Mouse (Mus musculus) lung, postnatal 4 days (tissue): ENCODE measurements around the gene Car9.

Source experiments
- DNase-seq, 2 experiments: peaks; one replicate each; pipeline ENCODE4 v3.0.0; 2021

Car9 gene

DNA sequence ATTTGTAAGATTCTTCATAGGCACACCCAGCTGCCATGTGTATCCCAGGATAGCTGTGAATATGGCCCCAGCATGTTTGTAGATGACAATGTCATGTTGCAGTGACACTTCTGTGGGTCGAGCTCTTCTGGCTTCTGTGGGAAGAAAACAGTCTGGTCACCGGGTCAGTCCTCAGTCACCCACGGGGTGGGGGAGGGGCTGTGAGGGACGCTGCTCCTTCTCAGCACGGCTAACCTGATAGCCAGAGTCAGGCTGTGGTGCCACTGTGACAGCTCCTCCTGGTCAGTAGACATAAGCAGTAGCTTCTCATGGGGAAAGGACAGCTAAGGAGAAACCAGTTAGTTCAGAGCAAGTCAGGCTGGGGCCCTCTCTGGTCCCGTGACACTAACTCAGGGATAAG, 10.2 kb upstream of the Car9 start:
- no peak for DNase-seq

DNA sequence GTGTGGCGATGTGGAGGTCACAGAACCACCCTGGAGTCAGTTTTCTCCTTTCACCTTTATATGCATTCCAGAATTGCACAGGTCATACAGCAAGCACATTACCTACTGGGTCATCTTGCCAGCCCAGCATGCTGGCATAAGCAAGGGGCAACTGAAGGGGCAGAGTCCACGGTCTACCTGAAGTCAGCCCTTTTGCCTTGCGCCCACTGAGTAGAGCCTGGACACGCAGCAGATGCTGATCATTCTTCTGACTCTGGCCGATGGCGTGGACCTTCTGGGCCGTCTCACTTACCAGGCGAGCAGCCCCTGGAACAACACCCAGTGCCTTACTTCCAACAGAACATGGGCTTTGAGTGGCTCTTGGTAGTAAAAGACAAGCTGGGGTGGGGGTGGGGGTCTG, 9.4 kb upstream of the Car9 start:
- DNase-seq, result no peak

DNA sequence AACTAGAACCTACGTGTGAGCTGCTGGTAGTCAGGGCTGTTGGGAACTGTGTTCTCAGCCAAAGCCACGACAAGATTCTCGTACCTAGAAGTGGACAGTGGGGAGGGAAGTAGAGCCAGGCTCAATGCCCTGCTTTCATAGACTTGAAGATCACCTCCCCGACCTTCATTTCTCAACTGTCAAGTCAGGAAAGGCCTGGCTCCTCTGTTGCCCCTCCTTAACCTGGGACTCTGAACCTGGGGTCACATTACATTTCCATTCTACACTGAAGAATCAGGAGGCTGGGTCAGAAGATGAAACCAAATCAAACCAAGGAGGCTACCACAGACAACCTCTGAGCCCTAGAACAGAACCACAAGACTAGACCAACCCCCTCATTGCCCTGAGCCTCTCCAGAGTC, 8.8 kb upstream of the Car9 start:
- DNase-seq, result no peak

DNA sequence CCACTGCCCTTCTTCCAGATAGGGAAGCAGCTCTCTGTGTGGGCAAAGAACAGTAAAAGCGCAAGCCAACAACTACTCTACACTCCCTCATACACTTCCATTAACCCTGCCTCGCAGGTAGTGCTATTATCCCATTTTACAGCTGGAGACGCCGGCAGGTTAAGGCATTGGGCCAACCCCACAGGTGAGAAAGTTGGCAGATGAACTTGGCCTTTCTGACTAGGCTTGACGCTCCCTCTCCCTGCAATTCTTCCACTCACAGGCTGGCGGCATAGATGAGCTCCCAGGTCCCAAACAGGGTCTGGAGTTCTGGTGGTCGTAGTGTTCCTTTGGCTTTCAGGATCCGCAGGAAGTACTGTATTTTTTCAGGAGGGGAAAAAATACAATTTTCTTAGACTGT, 7.8 kb upstream of the Car9 start:
- peak in 1 of 2 experiments; percentile 40 for DNase-seq

DNA sequence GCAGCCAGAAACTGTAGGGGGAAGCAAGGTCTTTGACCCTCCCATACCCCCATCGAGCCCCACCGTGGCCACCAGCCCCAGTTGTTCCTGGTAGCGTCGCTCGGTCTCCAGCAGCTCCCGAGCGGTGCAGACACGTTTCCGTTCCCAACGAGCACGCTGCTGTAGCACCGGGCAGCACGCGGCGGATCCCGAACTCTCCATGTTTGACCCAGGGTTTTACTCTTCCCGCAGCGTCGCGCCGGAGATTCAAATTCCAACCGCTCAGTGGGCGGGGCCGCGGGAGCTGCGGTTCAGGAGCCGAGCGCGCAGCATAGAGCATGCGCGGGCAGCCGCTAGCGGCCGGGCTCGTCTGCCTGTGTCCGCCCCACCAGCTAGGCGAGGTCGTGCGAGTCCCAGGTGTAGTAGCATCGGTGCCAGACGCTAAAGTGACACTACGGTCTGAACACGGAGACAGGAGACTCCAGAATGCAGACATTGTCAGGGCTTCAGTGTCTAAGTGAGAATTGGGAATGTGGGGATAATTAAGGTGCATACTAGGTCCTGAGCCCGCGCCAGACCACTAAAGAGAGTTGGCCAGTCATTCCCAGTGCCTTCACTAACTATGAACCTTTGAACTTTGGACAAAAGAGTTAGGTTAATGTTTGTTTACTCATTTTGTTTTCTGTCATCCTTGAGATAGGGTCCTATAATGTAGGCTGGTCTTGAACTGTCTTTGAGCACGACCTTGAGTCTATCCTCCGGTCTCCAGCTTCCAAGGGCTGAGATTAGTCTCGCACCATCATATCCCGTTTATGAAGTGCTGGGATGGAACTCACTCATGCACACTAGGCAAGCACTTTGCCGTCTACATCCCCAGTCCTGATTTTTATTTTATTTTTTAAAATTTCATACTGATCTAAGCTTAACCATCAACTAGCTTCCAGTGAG, 7.1 kb upstream of the Car9 start, which contains the start of gene Arhgef39:
Arhgef39 (minus strand) TSS at position 289 of the 927 bp plus-strand sequence.
- DNase-seq, result peak; percentile 87 to 89

DNA sequence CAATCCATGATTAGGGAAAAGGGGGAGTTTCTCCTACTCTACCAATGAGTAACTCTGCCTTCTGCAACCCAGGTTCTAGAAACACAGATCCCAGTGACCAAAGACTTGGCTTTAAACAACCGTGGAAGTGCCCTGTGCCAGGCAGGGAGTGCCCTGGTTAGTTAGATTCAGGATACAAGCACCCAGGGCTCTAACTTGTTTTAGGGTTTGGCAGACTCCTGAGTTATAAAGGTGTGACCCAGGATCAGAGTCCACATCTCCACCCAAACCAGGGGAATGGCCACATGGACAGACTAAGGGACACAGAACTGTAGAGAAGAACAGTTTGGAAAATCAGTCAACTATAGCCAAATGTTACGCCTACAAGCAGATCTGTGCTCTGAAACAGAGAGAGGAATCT, 3.7 kb upstream of the Car9 start:
- no peak for DNase-seq

DNA sequence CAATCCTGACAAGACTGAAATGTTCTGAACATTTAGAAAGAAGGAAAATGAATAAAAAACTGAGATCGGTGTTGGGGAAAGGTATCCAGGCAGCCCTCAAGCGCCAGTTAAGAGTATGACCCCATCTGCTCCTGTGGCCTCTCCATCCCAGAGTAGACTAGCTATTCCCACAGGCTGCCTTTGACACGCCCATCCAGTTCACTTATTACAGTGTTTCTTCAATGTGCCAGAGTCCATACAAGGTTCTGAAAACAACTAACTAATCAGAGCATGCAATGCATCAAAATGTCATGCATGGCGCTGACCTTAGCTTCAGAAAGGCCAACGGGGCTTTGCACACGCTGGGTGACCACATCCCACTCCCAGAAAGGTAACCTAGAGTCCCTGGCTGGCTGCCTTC, 3.3 kb upstream of the Car9 start:
- no peak for DNase-seq

DNA sequence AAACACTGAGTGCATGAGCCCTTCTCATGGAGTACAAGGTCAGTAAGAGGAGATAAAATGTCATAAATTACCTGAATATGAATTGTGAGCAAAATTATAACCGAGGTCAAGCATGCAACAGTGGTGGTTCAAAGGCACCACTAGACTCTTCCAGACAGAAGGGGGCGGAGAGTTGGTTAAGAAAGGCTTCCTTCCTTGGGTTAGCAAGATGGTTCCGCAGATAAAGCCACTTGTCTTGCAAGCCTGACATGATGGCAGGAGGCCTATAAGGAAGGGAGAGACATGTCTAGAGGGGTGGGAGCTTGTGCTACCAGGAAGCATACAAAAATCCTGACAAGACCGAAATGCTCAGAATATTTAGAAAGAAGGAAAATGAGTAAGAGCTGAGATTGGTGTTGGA, 2.5 kb upstream of the Car9 start:
- no peak for DNase-seq

DNA sequence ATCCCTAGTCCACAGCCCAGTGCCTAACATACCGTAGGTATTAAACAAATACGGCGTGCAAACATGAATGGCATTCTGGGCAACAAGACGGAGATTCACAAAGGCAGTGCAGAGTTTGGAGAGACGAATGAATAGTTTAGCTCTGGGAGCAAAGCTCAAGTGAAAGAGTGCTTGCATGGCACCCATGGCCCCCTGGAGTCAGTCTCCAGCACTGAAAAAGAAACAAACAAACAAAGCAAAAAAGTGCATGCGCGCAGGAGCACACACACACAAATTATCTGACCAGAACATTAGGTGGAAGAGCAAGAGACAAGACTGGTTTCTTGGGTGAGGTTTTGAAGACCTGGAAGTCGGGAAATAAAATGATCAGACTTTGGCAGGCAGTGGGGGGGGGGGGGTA, 692 bp upstream of the Car9 start:
- no peak for DNase-seq

DNA sequence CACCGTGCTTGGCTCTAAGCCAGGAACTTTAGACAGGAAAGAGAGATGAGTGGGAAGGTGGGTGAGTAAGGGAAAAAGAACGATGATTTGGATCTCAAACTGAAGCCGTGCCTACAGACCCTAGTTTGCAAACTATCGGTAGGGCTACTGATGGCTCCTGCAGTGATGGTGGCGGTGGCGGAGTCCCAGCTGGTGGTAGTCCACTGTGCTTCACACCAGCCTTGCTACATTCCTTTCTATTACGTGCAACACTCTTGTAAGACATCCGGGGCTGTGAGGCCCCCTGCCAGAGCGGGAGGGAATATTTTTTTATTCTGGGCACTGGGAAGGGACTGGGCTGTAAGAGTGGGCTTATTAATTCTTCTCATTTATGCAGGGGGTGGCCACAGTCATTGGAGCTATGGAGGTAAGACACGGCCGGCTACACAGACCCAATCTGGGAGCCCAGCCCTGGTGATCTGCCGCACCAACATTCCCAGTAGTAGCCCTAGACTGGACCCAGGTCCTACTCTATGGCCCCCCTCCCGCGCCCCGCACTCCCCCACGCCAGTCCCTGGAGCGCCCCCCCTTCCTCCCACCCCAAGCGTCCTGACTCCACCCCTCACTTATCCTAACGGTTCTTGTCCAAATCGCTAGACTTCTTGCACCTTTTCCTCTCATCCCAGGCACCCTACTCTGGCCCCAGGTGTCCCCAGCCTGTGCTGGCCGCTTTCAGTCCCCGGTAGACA, 1.3 kb downstream of the Car9 start:
- DNase-seq, result peak; percentile 51 to 66

DNA sequence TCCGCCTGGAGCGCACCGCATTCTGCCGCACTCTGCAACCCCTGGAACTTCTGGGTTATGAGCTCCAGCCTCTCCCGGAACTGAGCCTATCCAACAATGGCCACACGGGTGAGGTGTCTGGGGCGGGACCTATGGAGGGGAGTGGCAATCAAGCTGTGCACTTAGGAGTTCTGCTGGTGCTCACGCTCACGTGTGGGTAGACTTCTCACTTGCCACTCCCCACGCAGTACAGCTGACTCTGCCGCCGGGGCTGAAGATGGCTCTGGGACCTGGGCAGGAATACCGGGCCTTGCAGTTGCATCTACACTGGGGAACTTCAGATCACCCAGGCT, 1.9 kb downstream of the Car9 start:
- peak; percentile 80 to 81 for DNase-seq

DNA sequence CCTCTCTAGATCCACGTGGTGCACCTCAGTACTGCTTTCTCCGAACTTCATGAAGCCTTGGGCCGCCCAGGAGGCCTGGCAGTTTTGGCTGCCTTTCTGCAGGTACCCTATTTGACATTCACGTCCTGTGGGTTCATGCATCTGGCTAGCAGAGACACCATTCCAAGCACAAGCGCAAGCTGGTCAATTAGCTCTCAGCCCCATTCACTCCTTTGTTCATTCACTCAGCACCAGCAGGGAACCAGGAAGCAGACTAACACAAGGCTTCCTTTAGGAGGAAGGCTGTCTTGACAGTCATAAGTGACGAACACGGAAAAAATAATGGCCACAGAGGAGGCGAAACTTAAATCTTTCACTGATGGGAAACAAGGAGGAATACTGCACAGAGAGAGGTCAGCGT, 2.3 kb downstream of the Car9 start:
- no peak for DNase-seq

DNA sequence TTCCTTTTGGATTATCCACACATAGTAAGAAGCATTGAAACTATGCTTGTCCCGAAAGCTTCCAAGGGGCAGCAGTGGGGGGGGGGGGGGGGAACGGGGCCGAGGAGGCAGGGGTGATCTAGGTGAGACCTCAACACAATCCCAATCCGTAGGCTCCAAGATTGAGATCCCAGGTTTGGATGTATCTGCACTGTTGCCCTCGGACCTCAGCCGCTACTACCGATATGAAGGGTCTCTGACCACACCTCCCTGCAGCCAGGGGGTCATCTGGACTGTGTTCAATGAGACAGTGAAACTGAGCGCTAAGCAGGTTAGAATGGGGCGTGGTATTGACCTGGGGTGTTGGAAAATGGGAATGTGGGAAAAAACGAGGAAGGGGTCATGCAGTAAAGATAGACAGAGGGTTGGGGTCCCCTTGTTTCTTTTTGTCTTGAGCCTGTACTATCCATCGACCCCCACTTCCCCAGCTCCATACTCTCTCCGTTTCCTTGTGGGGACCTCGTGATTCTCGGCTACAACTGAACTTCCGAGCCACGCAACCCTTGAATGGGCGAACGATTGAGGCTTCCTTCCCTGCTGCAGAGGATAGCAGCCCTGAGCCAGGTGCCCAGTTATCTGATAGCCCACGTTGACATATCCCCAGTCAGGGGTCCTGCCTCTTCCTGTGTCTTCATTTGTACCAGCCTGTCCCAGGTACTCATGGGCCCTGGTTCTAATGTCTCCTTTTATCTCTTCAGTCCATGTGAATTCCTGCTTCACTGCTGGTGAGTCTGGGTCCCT, 5.1 kb downstream of the Car9 start:
- no peak for DNase-seq

DNA sequence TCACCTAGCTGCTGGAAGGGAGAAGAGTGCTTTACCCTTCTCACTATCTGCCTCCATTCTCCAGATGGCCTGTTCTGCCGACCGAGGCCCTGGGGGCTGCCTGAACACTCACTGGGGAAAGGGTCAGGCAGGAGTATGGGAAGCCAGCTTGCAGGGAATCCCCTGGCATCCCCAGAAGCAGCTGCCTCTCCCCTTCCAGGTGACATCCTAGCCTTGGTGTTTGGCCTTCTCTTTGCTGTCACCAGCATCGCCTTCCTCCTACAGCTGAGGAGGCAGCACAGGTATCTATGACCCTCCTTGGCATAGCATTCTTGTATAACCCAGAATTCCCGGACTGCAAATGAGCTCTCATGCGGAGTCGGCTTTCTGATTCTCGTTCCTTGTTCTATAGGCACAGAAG, 5.9 kb downstream of the Car9 start:
- DNase-seq, result no peak

DNA sequence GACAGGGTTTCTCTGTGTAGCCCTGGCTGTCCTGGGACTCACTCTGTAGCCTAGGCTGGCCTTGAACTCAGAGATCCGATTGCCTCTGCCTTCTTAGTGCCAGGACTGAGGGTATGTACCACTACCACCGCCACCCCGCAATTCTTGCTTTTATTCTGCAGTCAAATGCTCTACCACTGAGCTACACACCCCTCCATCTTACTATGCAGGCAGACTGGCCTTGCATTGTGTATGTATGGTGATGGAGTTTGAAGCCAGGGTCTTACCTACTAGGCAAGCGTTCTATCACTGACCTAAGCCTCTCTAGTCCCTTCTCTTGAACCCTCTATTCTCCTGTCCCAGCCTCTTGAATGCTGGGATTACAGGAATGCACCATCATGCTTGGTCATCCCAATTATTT, 6.5 kb downstream of the Car9 start:
- no peak for DNase-seq

DNA sequence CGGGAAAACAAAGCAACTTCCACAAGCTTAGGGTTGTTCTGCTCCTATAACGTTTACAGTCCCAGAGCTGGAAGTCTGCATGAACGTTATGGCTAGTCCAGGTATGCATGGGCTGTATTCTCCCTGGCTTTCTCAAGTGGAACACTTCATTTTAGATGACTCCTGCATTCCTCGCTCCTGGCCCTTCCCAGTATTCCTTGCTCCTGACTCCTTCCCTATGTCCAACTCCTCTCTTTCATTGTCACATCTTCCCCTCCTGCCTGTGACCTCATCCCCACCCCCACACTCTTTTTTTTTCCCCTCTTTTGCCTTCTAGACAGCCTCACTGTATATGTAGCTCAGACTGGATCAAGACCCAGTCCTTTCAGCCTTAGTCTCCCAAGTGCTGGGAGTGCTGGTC, 7.0 kb downstream of the Car9 start:
- DNase-seq, result no peak

DNA sequence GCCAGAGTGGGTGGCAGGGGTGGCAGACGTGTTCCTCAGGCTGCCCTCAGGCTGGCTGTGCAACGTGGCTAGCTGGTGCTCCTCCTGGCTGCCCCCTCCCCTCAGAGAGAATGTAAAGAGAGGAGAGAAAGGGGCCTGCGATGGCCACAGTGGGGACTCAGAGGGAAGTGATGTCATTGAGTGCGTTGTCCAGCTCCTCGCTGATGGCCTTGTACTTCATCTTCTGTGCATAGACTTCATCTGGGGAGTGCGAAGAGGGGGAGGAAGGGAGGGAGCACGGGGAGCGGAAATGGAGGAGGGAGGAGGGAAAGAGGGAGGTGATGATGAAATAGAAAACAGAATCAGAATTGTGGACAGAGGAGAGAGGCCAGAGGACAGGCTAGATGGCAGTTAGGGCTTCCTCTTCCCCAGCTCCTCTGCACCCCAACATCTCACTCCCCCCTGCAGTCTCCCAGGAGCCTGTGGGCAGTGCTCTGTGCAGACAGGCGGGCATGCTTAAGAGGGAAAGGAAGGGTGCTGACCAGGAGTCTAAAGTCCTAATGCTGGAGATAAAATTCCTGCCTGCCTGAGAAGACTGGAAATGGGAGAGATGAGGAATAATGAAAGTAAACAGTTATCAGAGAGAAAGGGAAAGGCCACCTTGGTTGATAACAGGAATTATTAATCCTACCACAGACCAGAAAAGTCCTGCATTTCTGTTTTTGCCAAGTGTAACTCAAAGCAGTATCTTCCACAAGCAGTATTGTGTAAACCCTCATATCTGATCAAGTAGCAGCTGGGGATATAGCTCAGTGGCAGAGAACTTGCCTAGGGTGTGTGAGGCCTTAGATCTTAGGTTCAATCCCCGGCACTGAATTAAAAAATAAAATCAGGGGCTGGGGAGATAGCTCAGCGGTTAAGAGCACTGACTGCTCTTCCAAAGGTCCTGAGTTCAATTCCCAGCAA, 9.3 kb downstream of the Car9 start:
- DNase-seq, result no peak

DNA sequence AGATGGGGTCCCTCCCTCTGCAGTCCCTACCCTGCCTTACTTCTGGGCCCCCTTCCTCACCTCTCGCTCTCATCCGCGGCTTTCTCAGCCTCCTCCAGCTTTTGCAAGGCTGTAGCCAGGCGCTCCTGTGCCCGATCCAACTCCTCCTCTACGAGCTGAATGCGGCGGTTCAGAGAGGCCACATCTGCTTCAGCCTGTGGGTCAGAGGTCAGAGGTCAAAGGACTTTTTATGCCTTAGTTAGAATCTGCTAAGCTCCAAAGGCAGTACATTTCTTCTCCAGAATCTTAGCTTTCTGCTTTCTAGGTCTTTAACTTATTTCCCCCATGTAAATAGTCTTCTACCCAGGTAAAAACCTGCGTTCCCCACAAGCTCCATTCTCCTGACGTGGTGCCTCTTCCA, 12.8 kb downstream of the Car9 start:
- DNase-seq, result no peak

DNA sequence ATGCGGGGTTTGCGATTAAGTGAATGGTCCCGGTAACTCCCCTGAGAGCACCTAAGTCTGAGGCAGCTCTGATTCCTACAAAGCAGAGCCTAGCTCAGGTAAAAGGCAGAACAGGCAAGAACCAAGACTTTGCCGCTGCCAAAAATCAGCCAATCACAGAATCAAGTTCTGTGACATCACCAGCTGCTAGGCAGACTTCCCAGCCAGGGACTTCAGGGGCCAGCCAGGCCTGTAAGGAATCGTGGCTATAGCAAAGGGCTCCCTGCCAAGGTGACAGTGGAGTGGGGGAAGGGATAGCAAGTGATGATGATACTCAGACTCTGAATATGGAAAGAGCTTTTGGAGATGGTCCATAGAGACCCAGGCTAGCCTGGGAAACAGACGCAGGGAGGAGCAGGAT, 13.2 kb downstream of the Car9 start:
- peak; percentile 86 to 94 for DNase-seq

DNA sequence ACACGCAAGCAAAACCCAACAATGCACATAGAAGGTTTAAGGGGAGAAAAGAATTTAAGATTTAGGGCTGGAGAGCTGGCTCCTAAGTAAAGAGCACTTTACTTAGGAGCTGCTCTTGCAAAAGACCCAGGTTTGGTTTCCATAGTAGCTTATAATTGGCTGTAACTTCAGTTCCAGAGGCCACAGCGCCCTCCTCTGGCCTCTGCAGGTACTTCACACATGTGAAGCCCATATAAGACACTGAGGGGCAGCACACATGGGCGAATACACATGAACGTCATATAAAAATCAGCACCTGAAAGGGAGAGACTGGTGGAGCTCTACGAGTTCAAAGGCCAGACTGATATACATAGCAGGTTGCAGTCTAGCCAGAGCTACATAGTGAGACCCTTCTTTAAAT, 21.1 kb downstream of the Car9 start:
- DNase-seq, result peak in 1 of 2 experiments; percentile 31

DNA sequence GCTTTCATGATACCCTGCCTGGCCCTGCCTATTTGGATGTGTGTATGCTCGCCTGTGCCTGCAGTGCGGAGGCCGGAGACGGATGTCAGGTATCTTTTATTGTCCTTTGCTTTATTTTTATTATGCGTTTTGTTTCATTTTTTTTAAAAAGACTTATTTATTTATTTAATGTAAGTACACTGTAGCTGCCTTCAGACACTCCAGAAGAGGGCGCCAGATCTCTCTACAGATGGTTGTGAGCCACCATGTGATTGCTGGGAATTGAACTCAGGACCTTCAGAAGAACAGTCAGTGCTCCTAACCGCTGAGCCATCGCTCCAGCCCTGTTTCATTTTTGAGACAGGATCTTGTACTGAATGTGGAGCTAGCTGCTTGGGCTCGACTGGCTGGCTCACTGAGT, 21.7 kb downstream of the Car9 start:
- no peak for DNase-seq

DNA sequence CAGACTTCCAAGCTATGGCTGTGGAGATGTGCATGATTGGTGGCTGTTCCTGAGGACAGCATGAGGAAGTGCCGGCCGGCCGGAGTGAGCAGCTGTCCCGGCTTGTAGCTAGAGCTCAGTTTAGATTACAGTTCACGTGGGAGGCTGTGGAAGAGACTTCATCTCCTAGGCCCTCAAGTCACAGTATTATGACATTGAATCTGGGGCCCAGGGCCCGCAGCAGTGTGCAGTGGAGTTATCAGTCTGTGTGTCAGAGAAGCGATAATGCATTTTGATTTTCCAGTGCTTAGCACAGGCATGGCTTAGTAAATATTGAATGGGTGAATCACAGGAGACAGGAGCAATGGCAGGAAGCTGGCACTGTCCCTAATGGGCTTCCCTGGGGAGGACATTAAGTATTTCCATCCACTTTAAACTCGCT, 23.3 kb downstream of the Car9 start:
- no peak for DNase-seq
